Mouse (Mus musculus): ENCODE results near the gene Gcnt2. TPM values are rescaled to one million over a fixed set of nuclear protein-coding genes. Genes with fewer than 3 reads are reported as not detected.

Gcnt2 gene
- polyA plus RNA-seq, 1 experiment from 2014 or later: 3.8 TPM

DNA sequence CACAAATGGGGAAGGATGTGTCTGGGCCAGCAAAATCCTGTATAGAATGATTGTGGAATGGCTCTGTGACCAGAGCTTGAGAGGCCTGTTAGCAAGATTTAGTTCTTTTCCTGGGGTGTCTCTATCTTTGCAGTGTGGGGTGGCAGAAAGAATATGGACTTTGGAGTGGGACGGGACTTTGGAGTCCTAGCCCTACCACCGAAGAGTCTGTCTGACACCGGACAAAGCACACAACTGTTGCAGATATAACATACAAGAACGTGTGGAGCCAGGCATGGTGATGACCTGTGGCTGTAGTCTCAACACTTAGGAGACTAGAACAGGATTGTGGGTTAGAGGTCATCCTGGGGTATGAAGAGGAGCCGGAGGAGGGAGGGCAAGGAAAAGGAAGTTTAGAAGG lies 73.0 kb downstream of the Gcnt2 start:
- H3K4me3 ChIP-seq (ENCODE audit: low read depth, low read length): no peak overlapping the region
- no peaks in the 10 kb centered on the region for H3K36me3 ChIP-seq (ENCODE audit: control insufficient read depth, insufficient read depth, low read length)
- no peak for ATAC-seq (replicated peaks; ENCODE audit: low FRiP score)
- no peak overlapping the region for H3K9ac ChIP-seq (ENCODE audit: low read length)
- H3K27me3 ChIP-seq (ENCODE audit: control insufficient read depth, insufficient read depth, low read length): no peaks in the 10 kb centered on the region
- no peaks in the 10 kb centered on the region for H3K9me3 ChIP-seq (ENCODE audit: control insufficient read depth, low read length)
- no peak for DNase-seq (ENCODE audit: low spot score)
- H3K27ac ChIP-seq (ENCODE audit: low read depth, low read length): no peak overlapping the region
- no peak overlapping the region for H3K4me2 ChIP-seq (ENCODE audit: low read depth, low read length, severe bottlenecking)
- WGBS: 88% methylated on average over 5 of the region's 5 CpGs
- no peaks in the 10 kb centered on the region for H3K4me1 ChIP-seq (replicated peaks; ENCODE audit: control insufficient read depth, insufficient read depth, low read length)

DNA sequence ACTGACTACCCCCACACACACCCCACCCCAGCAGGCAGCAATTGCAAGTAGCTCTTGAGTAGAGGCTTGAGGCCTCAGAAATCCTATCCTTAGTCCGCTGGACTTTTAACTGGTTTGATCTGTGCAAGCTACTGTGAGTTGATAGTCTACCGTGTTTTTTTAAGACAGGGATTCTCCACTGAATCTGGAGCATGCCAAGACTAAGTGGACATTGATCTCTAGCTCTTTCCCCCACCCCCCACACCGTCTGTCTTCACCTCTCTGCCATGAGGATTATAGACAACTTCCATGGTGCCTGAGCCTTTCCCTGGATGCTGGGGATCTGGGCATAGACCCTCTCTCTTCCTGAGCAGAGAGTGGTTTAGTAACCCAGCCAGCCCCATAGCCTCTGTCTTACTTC lies 74.8 kb downstream of the Gcnt2 start:
- Histone ChIP-seq H3K9ac (ENCODE audit: low read length) (no peak overlapping the region), H3K9me3 (ENCODE audit: control insufficient read depth, low read length) (no peaks in the 10 kb centered on the region), H3K4me2 (ENCODE audit: low read depth, low read length, severe bottlenecking) (no peak overlapping the region), H3K4me1 (replicated peaks; ENCODE audit: control insufficient read depth, insufficient read depth, low read length) (no peaks in the 10 kb centered on the region), H3K27me3 (ENCODE audit: control insufficient read depth, insufficient read depth, low read length) (no peaks in the 10 kb centered on the region), H3K4me3 (ENCODE audit: low read depth, low read length) (no peak overlapping the region), H3K27ac (ENCODE audit: low read depth, low read length) (no peak overlapping the region), H3K36me3 (ENCODE audit: control insufficient read depth, insufficient read depth, low read length) (no peaks in the 10 kb centered on the region)
- 79% methylated on average over 3 of the region's 3 CpGs for WGBS
- DNase-seq (ENCODE audit: low spot score) (no peak), ATAC-seq (replicated peaks; ENCODE audit: low FRiP score) (no peak)

DNA sequence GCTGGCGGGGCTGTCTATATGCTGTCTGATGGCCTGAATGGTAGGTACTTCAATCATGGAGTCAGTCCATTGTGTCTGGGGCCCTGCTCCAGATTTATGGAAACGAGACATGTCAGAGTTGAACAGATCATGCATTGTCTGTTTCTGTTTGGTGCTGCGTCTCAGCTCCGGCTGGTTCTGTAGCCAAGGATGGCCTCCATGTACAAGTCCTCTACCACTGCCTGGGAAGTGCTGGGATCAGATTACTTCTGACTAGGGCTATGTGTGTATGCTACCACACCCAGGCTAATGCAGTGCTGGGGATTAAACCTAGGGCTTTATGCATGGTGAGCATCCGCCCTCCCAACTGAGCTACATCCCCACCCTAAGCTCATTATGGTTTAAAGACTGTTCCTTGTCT lies 78.0 kb downstream of the Gcnt2 start:
- Histone ChIP-seq H3K4me1 (replicated peaks; ENCODE audit: control insufficient read depth, insufficient read depth, low read length) (no peaks in the 10 kb centered on the region), H3K9ac (ENCODE audit: low read length) (no peak overlapping the region), H3K9me3 (ENCODE audit: control insufficient read depth, low read length) (no peaks in the 10 kb centered on the region), H3K4me2 (ENCODE audit: low read depth, low read length, severe bottlenecking) (no peak overlapping the region), H3K4me3 (ENCODE audit: low read depth, low read length) (no peak overlapping the region), H3K27ac (ENCODE audit: low read depth, low read length) (no peak overlapping the region), H3K36me3 (ENCODE audit: control insufficient read depth, insufficient read depth, low read length) (no peaks in the 10 kb centered on the region), H3K27me3 (ENCODE audit: control insufficient read depth, insufficient read depth, low read length) (no peaks in the 10 kb centered on the region)
- 68% methylated on average over 5 of the region's 5 CpGs for WGBS
- ATAC-seq (replicated peaks; ENCODE audit: low FRiP score) (no peak), DNase-seq (ENCODE audit: low spot score) (no peak)

DNA sequence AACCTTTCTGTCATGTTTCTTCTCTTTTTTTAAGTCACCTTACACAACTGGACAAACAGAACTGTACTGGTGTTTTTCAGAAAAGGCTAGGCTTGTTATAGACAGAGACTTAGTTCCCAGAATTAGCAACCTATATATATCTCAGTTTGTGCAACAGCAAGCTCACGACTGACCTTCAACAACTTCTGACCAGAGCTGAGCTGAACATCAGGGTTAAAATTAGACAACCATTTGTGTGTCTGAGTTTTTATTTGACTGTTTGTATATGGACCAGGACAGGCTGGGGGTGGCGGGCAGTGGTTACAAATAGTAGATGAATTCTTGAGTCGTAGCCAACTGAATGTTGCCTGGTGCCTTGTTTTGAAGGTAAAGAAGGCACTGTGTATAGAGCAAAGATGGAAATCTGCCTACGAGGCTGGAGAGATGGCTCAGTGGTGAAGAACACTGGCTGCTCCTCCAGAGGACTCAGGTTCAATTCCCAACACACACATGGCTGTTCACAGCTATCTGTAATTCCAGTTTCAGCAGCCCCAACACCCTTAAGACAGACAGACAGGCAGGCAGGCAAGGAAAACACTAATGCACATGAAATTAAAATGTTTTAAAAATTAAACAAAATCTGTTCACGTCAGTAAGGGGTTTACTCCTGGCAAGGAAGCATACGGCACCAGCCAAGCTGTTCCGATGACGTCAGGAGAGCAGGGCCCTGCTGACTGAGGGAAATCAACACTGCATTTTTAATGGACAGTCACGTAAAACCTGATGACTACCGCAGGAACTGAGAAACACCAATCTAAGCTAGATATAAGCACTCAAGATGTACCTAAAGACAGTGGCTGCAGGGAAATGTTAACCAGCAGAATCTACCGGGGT lies 79.2 kb downstream of the Gcnt2 start:
- H3K4me1 ChIP-seq (replicated peaks; ENCODE audit: control insufficient read depth, insufficient read depth, low read length): no peaks in the 10 kb centered on the region
- H3K4me3 ChIP-seq (ENCODE audit: low read depth, low read length): no peak overlapping the region
- H3K4me2 ChIP-seq (ENCODE audit: low read depth, low read length, severe bottlenecking): no peak overlapping the region
- H3K27ac ChIP-seq (ENCODE audit: low read depth, low read length): no peak overlapping the region
- no peak overlapping the region for H3K9ac ChIP-seq (ENCODE audit: low read length)
- no peaks in the 10 kb centered on the region for H3K9me3 ChIP-seq (ENCODE audit: control insufficient read depth, low read length)
- H3K36me3 ChIP-seq (ENCODE audit: control insufficient read depth, insufficient read depth, low read length): no peaks in the 10 kb centered on the region
- no peak for ATAC-seq (replicated peaks; ENCODE audit: low FRiP score)
- WGBS: 88% methylated on average over 11 of the region's 11 CpGs
- no peak for DNase-seq (ENCODE audit: low spot score)
- H3K27me3 ChIP-seq (ENCODE audit: control insufficient read depth, insufficient read depth, low read length): no peaks in the 10 kb centered on the region

DNA sequence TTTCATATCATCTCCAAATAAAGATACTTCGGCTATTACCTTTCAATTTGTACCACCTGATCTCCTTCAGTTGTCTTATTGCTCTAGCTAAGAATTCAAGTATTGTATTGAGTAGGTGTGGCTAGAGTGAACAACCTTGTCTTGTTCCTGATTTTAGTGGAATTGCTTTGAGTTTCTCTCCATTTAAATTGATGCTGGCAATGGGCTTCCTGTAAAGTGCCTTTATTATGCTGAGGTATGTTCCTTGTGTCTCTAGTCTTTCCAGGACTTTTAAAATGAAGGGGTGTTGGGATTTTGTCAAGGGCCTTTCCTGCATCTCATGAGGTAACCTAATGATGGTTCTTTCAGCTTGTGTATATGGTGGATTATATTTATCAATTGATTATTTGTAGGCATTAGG lies 83.5 kb downstream of the Gcnt2 start:
- H3K27ac ChIP-seq (ENCODE audit: low read depth, low read length): no peak overlapping the region
- no peak overlapping the region for H3K9ac ChIP-seq (ENCODE audit: low read length)
- no peak overlapping the region for H3K4me2 ChIP-seq (ENCODE audit: low read depth, low read length, severe bottlenecking)
- H3K4me3 ChIP-seq (ENCODE audit: low read depth, low read length): no peak overlapping the region
- 90% methylated on average over 1 of the region's 1 CpGs for WGBS
- H3K27me3 ChIP-seq (ENCODE audit: control insufficient read depth, insufficient read depth, low read length): no peaks in the 10 kb centered on the region
- no peaks in the 10 kb centered on the region for H3K4me1 ChIP-seq (replicated peaks; ENCODE audit: control insufficient read depth, insufficient read depth, low read length)
- no peaks in the 10 kb centered on the region for H3K9me3 ChIP-seq (ENCODE audit: control insufficient read depth, low read length)
- no peaks in the 10 kb centered on the region for H3K36me3 ChIP-seq (ENCODE audit: control insufficient read depth, insufficient read depth, low read length)
- ATAC-seq (replicated peaks; ENCODE audit: low FRiP score) (no peak), DNase-seq (ENCODE audit: low spot score) (no peak)

DNA sequence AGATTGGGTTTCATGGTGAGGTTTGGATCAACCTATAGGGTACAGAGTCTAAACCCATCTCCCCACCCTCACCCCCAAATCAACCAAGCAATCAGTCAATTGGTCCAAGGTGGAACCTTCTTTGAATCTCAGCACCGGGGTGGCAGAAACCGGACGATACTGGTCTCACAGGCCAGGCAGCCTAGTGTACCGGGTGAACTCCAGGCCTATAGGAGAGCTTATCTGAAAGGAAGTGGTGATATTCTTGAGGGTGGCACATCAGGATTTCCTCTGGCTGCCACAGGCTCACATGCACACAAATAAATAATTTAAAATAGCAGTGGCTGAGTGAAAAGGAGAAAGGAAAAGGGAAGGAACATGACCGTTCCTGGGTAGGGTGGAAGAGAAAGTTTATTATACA lies 84.4 kb downstream of the Gcnt2 start:
- ATAC-seq (replicated peaks; ENCODE audit: low FRiP score) (no peak), DNase-seq (ENCODE audit: low spot score) (peak; percentile 31)
- no peaks in the 10 kb centered on the region for H3K4me1 ChIP-seq (replicated peaks; ENCODE audit: control insufficient read depth, insufficient read depth, low read length)
- 68% methylated on average over 5 of the region's 5 CpGs for WGBS
- no peaks in the 10 kb centered on the region for H3K36me3 ChIP-seq (ENCODE audit: control insufficient read depth, insufficient read depth, low read length)
- H3K9ac ChIP-seq (ENCODE audit: low read length): no peak overlapping the region
- no peak overlapping the region for H3K27ac ChIP-seq (ENCODE audit: low read depth, low read length)
- no peak overlapping the region for H3K4me2 ChIP-seq (ENCODE audit: low read depth, low read length, severe bottlenecking)
- H3K9me3 ChIP-seq (ENCODE audit: control insufficient read depth, low read length): no peaks in the 10 kb centered on the region
- H3K27me3 ChIP-seq (ENCODE audit: control insufficient read depth, insufficient read depth, low read length): no peaks in the 10 kb centered on the region
- no peak overlapping the region for H3K4me3 ChIP-seq (ENCODE audit: low read depth, low read length)

DNA sequence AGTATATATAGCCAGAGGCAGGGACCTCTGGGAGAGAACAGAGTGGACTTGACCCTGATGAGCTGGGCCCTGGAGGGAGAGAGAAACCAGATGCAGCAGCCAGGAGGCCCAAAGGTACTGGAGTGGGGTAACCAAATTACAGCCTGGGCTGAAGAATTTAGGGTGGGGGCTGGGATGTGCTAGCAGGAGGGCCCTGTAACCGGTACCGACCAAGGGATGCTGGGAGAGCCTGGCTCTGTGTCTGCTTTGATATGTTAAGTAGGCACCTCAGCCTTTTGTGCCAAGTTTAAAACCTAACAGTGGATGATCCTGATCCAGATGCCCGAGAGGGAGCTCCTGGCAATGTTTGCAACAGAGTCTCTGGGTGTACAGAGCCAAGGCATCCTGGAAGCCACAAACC lies 84.8 kb downstream of the Gcnt2 start:
- H3K27ac ChIP-seq (ENCODE audit: low read depth, low read length): no peak overlapping the region

DNA sequence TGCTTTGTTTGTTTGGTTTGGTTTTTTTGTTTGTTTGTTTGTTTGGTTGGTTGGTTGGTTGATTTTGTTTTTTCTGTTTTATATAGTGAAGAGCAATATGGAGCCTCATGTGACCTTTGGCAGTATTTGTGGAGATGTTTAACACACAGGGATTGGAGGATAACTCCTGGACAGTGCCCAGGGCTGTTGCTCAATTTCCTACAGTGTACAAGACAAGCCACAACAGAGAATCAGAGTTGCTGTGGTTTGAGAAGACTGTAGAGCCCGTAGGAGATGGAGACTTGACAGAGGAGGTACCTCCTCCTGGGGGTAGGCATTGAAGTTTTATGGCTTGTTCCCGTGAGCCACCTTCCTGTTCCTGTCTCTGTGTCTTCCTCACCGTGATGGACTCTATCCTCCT lies 87.0 kb downstream of the Gcnt2 start:
- Histone ChIP-seq H3K27me3 (ENCODE audit: control insufficient read depth, insufficient read depth, low read length) (no peaks in the 10 kb centered on the region), H3K36me3 (ENCODE audit: control insufficient read depth, insufficient read depth, low read length) (no peaks in the 10 kb centered on the region), H3K4me3 (ENCODE audit: low read depth, low read length) (no peak overlapping the region), H3K27ac (ENCODE audit: low read depth, low read length) (no peak overlapping the region), H3K4me2 (ENCODE audit: low read depth, low read length, severe bottlenecking) (no peak overlapping the region), H3K9me3 (ENCODE audit: control insufficient read depth, low read length) (no peaks in the 10 kb centered on the region), H3K9ac (ENCODE audit: low read length) (no peak overlapping the region), H3K4me1 (replicated peaks; ENCODE audit: control insufficient read depth, insufficient read depth, low read length) (no peaks in the 10 kb centered on the region)
- DNase-seq (ENCODE audit: low spot score): peak; percentile 11
- WGBS: 78% methylated on average over 3 of the region's 3 CpGs
- ATAC-seq (replicated peaks; ENCODE audit: low FRiP score): no peak

More for the DNA sequence above, 84.8 kb downstream of the Gcnt2 start:
- no peak overlapping the region for H3K4me3 ChIP-seq (ENCODE audit: low read depth, low read length)
- DNase-seq (ENCODE audit: low spot score): peak; percentile 46
- no peak overlapping the region for H3K4me2 ChIP-seq (ENCODE audit: low read depth, low read length, severe bottlenecking)
- H3K4me1 ChIP-seq (replicated peaks; ENCODE audit: control insufficient read depth, insufficient read depth, low read length): no peaks in the 10 kb centered on the region
- no peaks in the 10 kb centered on the region for H3K36me3 ChIP-seq (ENCODE audit: control insufficient read depth, insufficient read depth, low read length)
- H3K27me3 ChIP-seq (ENCODE audit: control insufficient read depth, insufficient read depth, low read length): no peaks in the 10 kb centered on the region
- no peak for ATAC-seq (replicated peaks; ENCODE audit: low FRiP score)
- H3K9me3 ChIP-seq (ENCODE audit: control insufficient read depth, low read length): no peaks in the 10 kb centered on the region
- 6% methylated on average over 3 of the region's 3 CpGs for WGBS
- no peak overlapping the region for H3K9ac ChIP-seq (ENCODE audit: low read length)

Data from forebrain, embryonic 11.5 days (tissue).